In the genomic region with DNA sequence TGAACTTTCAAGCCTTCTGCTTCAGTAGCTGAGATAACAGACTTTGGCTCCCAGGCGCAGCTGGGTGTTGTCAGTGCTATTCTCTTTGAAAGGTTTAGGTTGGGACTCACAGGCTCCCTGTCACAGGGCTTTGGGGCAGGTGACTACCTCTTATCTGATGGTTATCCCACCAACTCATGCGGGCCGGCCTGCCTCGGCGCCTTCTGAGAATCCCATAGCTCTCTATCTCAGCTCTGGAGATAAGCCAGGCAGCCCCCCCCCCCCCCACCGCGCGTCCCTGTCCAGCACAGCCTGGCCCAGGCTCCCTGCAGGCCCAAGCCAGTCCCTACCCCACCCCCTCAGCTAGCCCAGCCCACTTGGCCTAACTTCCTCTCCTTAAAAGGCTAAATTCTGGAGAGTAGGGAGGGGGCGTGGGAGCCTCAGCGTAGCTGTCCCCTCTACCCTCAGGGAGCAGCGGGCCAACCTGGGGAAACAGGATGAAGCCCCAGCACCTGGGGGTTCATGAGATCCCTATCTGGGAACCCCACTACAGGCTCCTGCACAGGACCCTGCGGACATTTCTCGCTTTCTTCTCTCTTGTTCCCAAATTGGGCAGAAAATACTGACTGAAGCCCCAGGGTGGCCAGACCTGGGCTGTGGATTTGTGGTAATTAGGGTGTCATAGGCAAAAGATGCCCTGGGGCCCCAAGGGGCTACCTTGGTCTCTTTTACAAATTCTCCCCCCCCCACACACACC, we compare ENCODE assay signal across 8 mouse cellular contexts. TPM values are rescaled to one million over a fixed set of nuclear protein-coding genes. Genes with fewer than 3 reads are reported as not detected.
DNase-seq lines count a peak whose midpoint lies in the region; ATAC-seq and TF ChIP-seq lines count a peak whose summit lies in the region.

No protein-coding gene starts in this region.

- H3K9ac ChIP-seq in kidney, embryonic 16.5 days (replicated peaks; ENCODE audit: low read length): peak overlapping the region; percentile 42

- no peak overlapping the region for H3K4me3 ChIP-seq in layer of hippocampus, adult 2 months
- no peak overlapping the region for H3K4me3 ChIP-seq in kidney, embryonic 16.5 days (ENCODE audit: low read length)

- H3K4me1 ChIP-seq in kidney, embryonic 16.5 days (ENCODE audit: insufficient read depth, low read length): peaks cover 20% of the 10 kb centered on the region

- H3K27ac ChIP-seq in layer of hippocampus, adult 2 months: peak overlapping the region; percentile 70
- H3K27ac ChIP-seq in kidney, embryonic 16.5 days (ENCODE audit: low read length): peak overlapping the region; percentile 79

- H3K4me2 ChIP-seq in kidney, embryonic 16.5 days (replicated peaks; ENCODE audit: low read depth, low read length): peak overlapping the region; percentile 28; the same call in 1 of the 2 replicates

- ATAC-seq in kidney, embryonic 16.5 days (ENCODE audit: low FRiP score, low TSS enrichment): peak; percentile 84

- H3K36me3 ChIP-seq in kidney, embryonic 16.5 days (ENCODE audit: insufficient read depth, low read length): no peaks in the 10 kb centered on the region

- DNase-seq in layer of hippocampus, adult 2 months (ENCODE audit: low spot score in 2 of 2): no peak
- DNase-seq in layer of hippocampus, adult 8-10 months (ENCODE audit: low spot score in 2 of 2): no peak
- DNase-seq in adrenal gland, postnatal 36 days: peak; percentile 52 to 71
- DNase-seq in heart, adult 8-10 months (ENCODE audit: low spot score): peak; percentile 74
- peak; percentile 53 for DNase-seq in lung, postnatal 25 days (ENCODE audit: low spot score)
- DNase-seq in yolk sac, embryonic 10.5 days (ENCODE audit: low spot score): peak; percentile 95
- DNase-seq in c-Kit-positive CD71-positive TER-119-positive erythroid progenitor cells, embryonic 14.5 days (ENCODE audit: low spot score): no peak

- H3K27me3 ChIP-seq in kidney, embryonic 16.5 days (ENCODE audit: insufficient read depth, low read length): no peaks in the 10 kb centered on the region

- no peaks in the 10 kb centered on the region for H3K9me3 ChIP-seq in kidney, embryonic 16.5 days (ENCODE audit: low read length)

- TF ChIP-seq CTCF in layer of hippocampus, adult 2 months (conservative IDR thresholded peaks at IDR 0.05): no peak

- 19% methylated on average over 13 of the region's 13 CpGs for WGBS in kidney, embryonic 16.5 days

RNA-seq across cellular contexts. Expression of gene Actb, which starts 19.8 kb away (rescaled TPM):
- total RNA-seq in layer of hippocampus, adult 2 months (2021): 1,000 to 10,000 TPM; 3,149 to 3,251 TPM
- 1,000 to 10,000 TPM; 2,836 to 3,420 (median 3,105) TPM for total RNA-seq in layer of hippocampus, adult 8-10 months (2022)
- 1,000 to 10,000 TPM; 3,336 to 3,351 TPM for total RNA-seq in adrenal gland, postnatal 36 days (2021)
- 100 to 1,000 TPM; 461 to 845 (median 654) TPM for total RNA-seq in heart, adult 8-10 months (2022)
- polyA plus RNA-seq in kidney, embryonic 16.5 days (2015; fragmentation: Nextera tagmentation; extraction: Ambion mirVana): 12,646 and 13,929 TPM in 2 replicates

RNA-seq across cellular contexts. Expression of gene Fbxl18, which starts 31.2 kb away (rescaled TPM):
- 10 to 100 TPM; 36.7 to 39.9 TPM for total RNA-seq in layer of hippocampus, adult 2 months (2021)
- 10 to 100 TPM; 32.3 to 41.1 (median 33.8) TPM for total RNA-seq in layer of hippocampus, adult 8-10 months (2022)
- 10 to 100 TPM; 10.8 to 13.9 TPM for total RNA-seq in adrenal gland, postnatal 36 days (2021)
- 1 to 10 TPM; 3.7 to 5.2 (median 4.7) TPM for total RNA-seq in heart, adult 8-10 months (2022)
- polyA plus RNA-seq in kidney, embryonic 16.5 days (2015; fragmentation: Nextera tagmentation; extraction: Ambion mirVana): 14.0 and 17.2 TPM in 2 replicates

RNA-seq across cellular contexts. Expression of gene Fscn1, which starts 33.8 kb away (rescaled TPM):
- 100 to 1,000 TPM; 172 to 173 TPM for total RNA-seq in layer of hippocampus, adult 2 months (2021)
- 100 to 1,000 TPM; 150 to 174 (median 163) TPM for total RNA-seq in layer of hippocampus, adult 8-10 months (2022)
- 10 to 100 TPM; 33.6 to 42.0 TPM for total RNA-seq in adrenal gland, postnatal 36 days (2021)
- total RNA-seq in heart, adult 8-10 months (2022): 10 to 100 TPM in 3 of 4 experiments, 1 to 10 TPM in 1; 9.9 to 28.6 (median 23.6) TPM
- polyA plus RNA-seq in kidney, embryonic 16.5 days (2015; fragmentation: Nextera tagmentation; extraction: Ambion mirVana): 302 and 349 TPM in 2 replicates

Comparison
In these comparisons a context has a peak if more than half of its experiments do, and no peak if none do; other contexts are left out.
1. DNase-seq: peak in adrenal gland, postnatal 36 days (2 of 2), heart, adult 8-10 months (single experiment), lung, postnatal 25 days (single experiment) and yolk sac, embryonic 10.5 days (single experiment); none in layer of hippocampus, adult 2 months (0 of 2), layer of hippocampus, adult 8-10 months (0 of 2) and c-Kit-positive CD71-positive TER-119-positive erythroid progenitor cells, embryonic 14.5 days (single experiment).